Mouse (Mus musculus) neutrophil, adult 5-6 weeks (primary cell): ENCODE data around the gene Irf2. TPM values are rescaled to one million over a fixed set of nuclear protein-coding genes. Genes with fewer than 3 reads are reported as not detected.

Experiments used
- ATAC-seq: fragments of 151-379, 151-347 bp; 2 replicates; pipeline ENCODE4 v1.8.0; 2017; ENCODE audit warnings: mild to moderate bottlenecking, moderate TSS enrichment; ENCODE audit not compliant: insufficient number of reproducible peaks, poor library complexity, low FRiP score, severe bottlenecking; ENCODE audit errors: extremely low read depth
- total RNA-seq: library from RNA; stranded (forward); fragments of 200-1000 nt; gene quantifications from 2 replicates; pipeline ENCODE4 v1.2.3, GENCODE M21; 2017

Gene Irf2
- 282 and 327 TPM in 2 replicates for total RNA-seq

GRCm38 (mm10) chr8:46739003-46739949, at the start of gene Irf2:
Gene Irf2, plus strand, starts transcription at chr8:46739732.
- ATAC-seq: peak; percentile 93

DNA sequence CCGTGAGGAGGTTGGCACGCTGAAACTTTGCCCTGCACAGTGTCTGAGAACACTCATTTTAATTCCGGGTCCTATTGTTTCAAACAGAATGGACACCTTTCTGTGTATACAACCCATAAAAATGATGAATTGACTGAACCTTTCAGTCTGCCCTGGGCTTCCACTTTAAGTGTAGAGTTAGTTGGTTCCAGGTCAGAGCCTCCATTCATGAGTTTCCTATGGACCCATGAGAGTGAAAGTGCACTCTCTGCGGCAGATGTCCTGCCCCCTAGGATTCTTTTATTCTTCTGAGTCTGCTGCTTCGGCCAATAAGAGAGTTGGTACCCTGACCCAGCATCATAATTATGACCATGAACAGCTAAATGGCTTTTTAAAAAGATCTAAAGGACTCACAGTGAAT, 49.4 kb upstream of the Irf2 start:
- ATAC-seq: no peak

DNA sequence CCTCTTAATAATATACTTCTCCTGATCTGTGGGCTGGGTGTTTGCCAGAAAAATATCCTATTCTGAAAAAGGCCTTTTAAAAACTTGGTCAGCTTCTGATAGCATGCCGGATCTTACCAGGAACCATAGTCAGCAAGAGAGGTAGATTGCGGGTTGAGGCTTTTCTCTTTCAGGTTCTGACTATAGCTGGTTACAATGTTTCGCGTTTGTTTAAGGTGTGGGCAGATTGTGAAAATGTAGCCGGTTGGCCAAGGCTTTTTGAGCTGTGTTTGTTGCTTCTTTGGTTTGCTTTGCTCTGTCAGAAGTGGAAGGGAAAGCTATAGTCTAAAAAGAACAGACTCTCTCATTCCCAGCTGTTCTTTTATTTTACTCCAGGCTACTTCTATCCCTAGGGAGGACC, 49.0 kb upstream of the Irf2 start:
- ATAC-seq: no peak

DNA sequence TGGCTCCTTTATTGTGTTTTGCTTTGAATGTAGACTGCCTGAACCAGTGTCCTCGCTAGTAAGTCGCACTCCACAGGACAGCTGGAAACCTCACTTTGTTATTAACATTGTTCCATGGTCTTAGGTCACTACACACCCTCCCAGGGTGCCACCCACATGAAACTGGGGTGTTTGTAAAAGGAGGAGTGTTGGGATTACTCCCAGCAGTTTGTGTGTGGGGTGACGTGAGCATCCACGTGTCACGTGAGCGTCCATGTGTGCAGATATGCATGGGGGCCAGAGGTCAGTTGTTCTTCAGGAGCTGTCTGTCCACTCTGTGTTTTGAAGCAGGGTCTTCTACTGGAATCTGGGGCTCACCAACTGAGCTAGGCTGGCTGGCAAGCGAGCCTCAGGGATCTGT, 48.2 kb upstream of the Irf2 start:
- no peak for ATAC-seq

GRCm38 (mm10) chr8:46696256-46697041, 43.1 kb upstream of the Irf2 start:
- no peak for ATAC-seq

DNA sequence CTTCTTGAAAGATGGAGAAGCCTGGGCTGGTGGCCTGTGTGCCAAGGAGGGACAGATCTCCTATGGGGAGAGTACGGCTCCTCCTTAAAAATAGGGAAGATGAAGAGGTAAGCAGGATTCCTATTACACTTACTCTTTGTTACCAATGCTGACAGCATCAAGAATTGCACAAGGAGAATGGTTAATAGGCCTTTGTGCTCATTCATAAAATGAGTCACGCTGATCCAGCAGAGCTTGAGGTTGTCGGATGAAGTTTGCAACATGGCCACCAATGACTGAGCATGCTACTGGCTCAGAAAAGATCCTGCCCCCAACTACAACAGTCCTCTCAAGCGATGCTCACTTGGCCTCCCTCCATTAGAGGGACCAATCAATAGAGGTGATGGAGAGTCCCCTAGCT, 42.0 kb upstream of the Irf2 start:
- no peak for ATAC-seq

DNA sequence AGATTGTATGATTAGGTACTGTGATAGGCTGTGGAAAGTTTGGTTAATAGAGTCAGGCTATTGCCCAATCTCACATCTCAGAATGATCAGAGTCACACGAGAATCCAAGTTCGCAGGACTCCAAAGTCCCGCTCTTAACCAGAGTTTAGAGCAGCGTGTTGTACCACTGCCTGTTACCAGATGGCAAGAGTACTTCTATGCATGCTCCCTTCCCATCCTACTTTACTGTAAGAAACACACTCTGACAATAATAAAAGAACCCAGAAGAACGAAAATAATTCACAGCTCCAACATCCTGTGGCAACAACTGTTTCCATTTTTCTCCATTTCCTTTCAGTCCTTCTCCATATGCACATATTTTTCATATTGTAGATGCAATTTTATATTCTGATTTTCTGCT, 41.4 kb upstream of the Irf2 start:
- no peak for ATAC-seq

GRCm38 (mm10) chr8:46705145-46705544, 34.4 kb upstream of the Irf2 start:
- ATAC-seq: no peak

DNA sequence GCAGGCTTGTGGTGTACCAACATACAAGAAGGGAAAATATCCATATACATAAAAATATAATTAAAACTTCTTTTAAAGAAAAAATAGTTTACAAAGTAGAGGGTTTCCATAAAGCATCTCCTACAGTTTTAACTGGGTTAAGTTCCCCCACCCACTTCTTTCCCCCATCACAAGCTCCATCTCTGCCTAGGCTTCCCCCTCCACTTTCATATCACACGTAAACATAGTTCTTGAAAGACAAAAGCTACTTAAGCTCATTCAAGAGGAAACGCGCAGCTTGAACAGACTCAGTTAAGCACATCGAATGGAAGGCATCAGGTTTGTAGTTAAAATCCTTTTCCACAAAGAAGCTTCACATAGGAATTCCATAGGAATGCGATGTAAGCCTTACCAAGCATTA, 32.8 kb upstream of the Irf2 start:
- peak; percentile 60; the same call in 1 of the 2 replicates for ATAC-seq

- no peak for ATAC-seq
These were observed 30.2 kb upstream of the Irf2 start for GRCm38 (mm10) chr8:46709302-46709701.

DNA sequence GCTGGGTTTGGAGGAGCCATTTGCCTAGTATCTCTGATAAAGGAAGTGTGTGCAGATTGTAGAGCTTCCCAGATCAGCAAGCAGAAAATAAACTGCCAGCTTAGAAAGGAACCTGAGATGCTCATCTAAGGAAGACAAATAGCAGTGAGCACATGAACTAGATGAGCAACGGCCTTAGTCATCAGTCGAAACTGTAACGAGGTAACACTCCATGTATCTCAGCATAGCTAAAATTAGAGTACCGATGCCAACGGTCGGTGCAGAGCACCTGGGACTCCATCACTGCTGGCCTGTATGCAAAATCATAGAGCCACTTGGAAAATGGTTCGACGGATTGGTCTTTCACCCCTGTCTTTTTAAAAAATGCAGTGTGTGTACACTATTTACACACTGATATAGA, 29.2 kb upstream of the Irf2 start:
- no peak for ATAC-seq

- no peak for ATAC-seq
These were observed 28.0 kb upstream of the Irf2 start for GRCm38 (mm10) chr8:46711496-46711895.

- ATAC-seq: peak; percentile 80
These were observed 26.4 kb upstream of the Irf2 start for GRCm38 (mm10) chr8:46713178-46713577.

DNA sequence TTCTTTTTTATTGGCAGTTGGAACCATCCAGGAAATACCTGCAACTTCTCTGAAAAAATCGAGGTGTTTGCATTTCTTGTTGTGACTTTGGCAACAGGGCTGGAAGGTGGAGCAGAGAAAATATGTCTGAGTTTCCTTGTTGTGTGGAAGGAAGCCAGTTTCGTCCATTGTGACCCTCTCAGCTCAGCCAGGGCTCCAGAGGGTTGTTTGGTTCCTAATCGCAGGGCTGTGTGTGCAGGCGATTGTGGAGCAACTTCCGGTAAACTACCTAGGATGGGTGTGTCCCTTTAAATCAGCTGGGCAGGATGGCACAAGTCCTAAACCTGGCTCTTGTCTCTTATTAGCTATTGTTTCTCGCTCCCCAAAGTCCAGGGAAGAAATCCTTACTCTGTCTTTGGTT, 25.7 kb upstream of the Irf2 start:
- peak; percentile 41; the same call in 1 of the 2 replicates for ATAC-seq

DNA sequence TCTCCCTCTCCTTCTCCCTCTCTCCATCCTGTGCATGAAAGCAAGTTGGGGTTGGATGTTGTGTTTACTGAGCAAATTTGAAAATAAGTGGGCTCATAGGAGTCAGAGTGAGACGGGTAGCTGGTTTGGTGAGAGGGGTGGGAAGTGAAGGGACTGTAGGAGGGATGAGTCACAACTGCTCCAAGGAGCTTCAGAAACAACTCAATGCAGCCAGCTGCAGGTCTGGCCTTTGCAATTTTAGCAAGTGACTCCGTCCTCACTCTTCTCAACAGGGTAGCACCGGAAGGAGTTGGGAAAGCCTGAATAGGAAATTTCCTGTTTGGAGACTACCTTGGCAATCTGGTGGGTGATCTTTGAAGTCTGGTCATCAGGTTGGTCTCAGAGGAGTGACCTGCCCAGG, 25.1 kb upstream of the Irf2 start:
- ATAC-seq: no peak

DNA sequence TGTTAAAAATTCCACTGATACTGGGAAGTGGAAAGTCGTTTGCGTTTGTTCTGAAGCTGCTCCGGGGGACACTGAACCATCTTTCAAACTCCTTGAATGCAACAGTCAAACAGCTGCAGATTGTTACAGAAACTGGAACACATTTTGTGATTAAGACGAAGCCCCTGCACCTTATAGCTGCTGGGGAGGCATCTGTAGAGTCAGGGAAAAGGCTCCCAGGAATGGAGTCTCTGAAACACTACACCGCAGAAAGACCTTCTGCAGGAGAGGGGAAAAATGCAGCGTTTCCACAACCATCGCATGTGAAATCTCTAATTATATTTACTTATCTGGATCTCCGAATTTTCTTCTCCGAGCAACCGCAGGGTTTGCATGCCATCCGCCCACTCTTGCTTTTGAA, 23.1 kb upstream of the Irf2 start:
- ATAC-seq: no peak

DNA sequence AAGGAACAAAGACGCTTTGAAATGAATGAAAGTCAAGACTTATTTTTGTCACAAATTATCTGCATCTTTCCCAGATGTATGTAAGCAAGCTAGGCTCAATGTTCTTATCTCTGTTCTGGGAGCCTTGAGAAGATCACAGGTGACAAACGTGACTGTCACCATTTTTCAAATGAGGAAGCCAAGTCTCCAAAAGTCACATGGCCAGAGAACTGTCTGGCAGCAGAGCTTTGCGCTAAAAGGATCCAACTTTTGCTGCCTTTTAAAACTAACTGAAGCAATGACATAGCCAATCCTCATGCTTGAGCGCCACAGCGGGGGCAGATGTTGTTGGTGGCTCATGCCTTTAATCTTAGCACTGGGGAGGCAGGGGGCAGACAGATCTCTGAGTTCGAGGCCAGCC, 22.4 kb upstream of the Irf2 start:
- ATAC-seq: no peak

DNA sequence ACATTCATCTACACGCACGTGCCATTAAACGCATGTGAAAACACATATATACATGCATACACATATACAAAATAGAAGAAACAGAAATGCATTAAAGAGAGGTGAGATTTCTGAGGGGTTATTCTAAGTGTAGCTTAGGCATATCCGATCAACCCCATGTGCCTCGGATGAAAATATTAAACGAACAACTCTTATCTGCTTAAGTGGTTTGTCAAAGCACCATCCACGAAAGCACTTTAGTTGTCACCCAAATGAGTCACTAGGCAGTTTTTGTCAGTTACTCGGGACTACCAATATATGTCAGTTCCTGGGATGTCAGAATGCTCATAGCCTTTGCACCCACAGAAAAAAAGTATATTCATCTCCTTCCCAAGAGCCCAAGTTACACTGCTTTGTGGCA, 21.2 kb upstream of the Irf2 start:
- ATAC-seq: no peak

- ATAC-seq: no peak
These were observed 20.8 kb upstream of the Irf2 start for GRCm38 (mm10) chr8:46718747-46719146.

GRCm38 (mm10) chr8:46720656-46721055, 18.9 kb upstream of the Irf2 start:
- no peak for ATAC-seq
